Mouse (Mus musculus) spleen, postnatal 4 days (tissue): Measurements from ENCODE around the gene Cmc2.

Experiments
- DNase-seq, 2 experiments: peaks; one replicate each; pipeline ENCODE4 v3.0.0; 2022; ENCODE audit warnings: low spot score in 2 of 2

Gene Cmc2

DNA sequence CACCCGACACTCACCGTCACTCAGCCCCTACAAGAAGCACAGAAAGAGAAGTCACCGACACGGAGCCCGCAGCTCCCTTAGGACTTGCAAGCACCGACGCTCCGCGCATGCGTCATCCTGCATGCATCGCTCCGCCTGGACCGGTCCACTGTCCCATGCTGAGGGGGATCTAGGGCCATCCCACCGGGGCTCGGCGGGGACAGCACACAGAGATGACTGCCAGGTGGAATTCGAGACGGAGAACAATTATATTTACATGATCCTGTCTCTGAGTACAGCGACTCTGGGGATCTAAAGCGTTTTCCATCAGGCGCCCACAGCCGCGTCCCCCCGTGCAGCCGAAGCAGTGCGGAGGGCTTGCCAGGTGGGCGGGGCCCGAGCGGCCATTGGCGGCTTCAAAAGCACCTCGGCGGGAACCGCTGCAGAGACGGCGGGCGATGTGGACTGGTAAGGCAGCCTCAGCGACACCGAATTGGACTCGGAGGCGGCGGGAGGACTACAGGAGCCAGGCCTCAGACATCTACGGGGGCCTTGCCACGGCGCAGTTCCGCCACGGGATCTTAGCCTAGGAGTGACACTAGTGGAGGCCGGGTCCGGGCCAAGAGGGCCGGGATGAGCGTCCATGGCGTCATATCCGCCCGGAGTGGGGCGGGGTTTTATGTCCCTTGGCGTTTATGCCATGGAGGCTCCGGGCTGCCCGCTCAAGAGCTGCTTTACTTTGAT lies at the start of gene Cmc2, which contains the start of gene Cenpn:
TSS of gene Cmc2 (minus strand) at position 119 of the 723 bp plus-strand sequence.
TSS of gene Cenpn (plus strand) at position 394 of the 723 bp plus-strand sequence.
- DNase-seq: peak; percentile 92 to 97

- no peak for DNase-seq
Observed at GRCm38 (mm10) chr8:116969531-116969930, 48.3 kb upstream of the Cmc2 start.

GRCm38 (mm10) chr8:116954415-116954814 lies 33.2 kb upstream of the Cmc2 start:
- no peak for DNase-seq

DNA sequence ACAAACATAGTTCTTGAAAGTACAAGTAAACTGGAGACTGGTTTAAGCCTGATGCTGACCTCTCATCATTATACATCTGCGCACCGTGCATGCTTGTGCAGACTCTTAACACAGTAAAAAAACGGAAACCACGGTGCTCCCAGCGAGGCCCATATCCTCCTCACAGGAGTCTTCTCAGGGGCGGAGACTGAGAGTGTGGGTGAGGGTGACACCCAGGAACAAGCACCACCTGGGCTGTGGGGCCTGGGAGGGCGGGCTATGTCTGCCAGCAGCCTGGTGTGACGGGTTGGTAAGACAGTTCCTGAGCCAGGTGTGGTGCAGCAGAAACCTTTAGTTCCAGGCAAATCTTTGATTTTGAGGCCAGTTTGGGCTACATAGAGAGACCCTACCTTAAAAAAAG lies 31.2 kb upstream of the Cmc2 start:
- no peak for DNase-seq

- DNase-seq: no peak
Observed at GRCm38 (mm10) chr8:116951778-116952177, 30.5 kb upstream of the Cmc2 start.

DNA sequence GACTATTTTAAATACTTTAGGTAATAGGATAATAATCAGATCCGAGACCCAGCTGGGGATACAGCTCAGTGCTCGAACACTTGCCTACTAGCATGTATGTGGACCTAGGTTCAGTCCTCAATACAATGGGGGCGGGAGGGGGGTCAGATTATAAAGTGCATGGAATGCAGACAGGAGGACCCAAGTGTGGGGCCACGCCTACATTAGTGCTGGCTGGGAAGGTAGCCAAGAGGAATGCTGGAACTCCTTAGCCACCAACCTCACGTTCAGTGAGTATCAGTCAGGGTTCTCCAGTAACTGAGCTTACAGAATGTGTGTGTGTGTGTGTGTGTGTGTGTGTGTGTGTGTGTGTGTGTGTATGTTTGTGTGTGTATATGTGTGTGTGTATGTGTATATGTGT lies 30.1 kb upstream of the Cmc2 start:
- no peak for DNase-seq

DNA sequence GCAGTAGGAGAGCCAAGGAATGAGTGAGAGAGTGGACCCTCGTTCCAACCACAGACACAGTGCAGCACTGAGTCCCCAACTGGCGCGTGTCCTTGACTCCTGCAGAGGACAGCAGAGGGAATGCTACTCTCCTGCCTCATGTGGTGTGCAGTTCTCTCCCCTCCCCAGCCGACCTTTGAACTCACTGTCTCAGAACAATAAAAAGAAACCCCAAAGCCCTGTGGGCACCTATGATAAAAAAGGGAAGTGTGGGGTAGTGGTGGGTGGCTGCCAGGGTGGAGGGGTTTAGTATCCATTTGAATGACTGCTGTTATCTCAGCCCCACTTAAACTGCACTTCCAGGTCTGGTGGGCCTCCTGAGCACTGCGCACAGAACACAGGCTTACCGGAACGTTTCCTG lies 26.3 kb upstream of the Cmc2 start:
- DNase-seq: no peak

- DNase-seq: no peak
Observed at GRCm38 (mm10) chr8:116946851-116947250, 25.6 kb upstream of the Cmc2 start.

- DNase-seq: no peak
Observed at GRCm38 (mm10) chr8:116946268-116946838, 25.1 kb upstream of the Cmc2 start.

GRCm38 (mm10) chr8:116945169-116945910 lies 24.1 kb upstream of the Cmc2 start:
- no peak for DNase-seq

DNA sequence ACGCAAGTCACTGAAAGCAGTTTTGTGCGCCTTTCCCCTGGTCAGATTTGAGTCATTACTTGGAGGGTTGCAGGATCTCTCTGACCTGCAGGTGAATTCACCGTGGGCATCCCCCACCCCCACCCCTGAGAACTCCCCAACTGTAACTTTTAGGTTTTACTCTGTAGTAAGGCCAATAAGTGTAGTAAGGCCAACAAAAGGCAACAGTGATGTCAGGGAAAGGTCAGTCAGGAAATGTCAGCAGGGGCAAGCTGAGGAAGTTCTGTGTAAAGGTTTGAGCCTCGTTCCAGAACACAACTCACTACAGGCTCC lies 23.1 kb upstream of the Cmc2 start:
- DNase-seq: no peak

DNA sequence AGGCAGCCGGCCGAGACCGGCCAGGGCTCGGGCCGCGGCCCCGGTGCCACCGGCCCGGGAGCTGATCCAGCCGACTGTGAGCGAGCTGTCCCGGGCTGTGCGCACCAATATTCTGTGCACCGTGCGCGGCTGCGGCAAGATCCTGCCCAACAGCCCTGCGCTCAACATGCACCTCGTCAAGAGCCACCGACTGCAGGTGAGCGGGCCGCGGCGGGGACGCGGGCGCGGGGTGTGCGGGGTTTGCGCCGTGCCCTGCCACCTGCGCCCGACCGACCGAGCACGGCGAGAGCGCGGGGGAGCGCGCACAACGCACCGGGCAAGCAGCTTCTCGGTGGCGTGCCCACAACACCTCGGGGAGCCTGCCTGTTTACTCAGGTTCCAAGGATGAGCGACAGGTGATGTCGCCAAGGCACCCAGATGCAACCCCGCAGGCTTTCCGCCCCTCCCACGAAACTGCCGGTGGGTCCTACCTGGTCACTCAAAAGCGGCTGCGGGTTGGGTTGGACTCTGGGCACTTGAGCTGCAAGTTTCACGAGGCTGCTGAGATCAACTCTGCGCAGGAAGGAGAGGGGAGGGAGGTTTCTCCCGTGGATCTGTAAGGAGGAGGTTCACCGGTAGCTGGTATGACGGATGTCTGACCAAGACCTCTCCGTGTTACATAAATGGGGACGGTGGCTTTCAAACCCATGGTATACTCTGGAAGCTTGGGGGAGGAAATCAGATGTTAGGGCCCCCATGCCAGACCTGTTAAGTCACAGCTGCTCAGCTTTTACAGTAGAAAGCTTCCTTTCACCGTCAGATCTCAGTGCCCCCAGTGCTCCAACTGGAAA lies 22.5 kb upstream of the Cmc2 start:
- peak; percentile 35 to 75 for DNase-seq

DNA sequence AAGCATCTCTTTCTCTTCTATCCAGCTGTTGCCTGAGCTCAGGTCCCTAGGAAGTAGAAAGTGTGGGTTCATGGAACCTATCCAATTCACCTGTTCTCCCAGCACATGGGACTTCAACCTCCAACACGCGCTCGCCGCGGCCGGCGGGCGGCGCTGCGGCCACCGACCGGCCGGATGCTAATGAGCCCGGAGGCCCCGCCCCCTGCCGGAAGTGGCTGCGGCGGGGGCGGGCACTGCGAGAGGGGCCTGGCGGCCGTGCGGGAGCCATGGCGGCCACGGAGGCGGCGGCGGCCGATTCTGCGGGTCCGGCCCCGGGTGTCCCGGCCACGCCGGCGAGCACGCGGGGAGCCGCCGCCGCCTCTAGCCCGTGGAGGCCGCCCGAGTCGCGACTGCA lies 21.9 kb upstream of the Cmc2 start, which contains the start of gene Atmin:
TSS of gene Atmin (plus strand) at position 233 of the 394 bp plus-strand sequence.
- peak; percentile 88 to 96 for DNase-seq

DNA sequence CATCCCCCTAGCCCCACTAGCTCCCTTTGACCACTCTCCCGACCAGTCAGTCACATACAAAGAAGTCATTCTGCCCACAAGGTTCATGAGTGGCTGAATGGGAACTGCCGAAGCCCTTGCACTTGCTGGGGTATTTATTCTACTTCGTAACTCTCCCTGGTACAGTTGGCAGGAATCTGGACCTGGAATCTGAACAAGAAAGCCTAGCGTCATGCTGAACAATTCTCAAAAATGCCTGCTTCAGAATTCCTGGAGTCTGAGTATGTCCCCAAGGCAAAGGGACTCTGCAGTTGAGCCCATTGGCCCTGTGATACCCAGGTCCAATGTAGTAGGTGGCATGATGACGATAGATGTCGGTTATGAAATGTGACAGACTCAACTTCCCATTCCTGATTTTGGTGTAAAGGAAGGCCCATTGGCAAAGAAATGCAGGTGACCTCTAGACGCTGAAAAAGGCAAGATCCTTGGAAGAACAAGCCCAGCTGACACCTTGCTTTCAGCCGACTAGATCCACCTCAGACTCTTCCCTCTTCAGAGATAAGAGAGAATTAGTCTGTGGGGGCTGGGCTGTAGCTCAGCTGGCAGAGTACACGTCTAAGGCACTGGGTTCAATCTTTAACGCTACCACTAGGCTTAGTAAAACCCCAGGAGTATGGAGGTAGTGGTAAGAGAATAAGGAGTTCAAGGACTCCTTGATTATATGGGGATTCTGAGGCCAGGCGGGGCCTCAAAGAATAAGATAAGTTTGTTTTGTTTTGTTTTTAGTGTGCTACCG lies 21.2 kb upstream of the Cmc2 start:
- no peak for DNase-seq

DNA sequence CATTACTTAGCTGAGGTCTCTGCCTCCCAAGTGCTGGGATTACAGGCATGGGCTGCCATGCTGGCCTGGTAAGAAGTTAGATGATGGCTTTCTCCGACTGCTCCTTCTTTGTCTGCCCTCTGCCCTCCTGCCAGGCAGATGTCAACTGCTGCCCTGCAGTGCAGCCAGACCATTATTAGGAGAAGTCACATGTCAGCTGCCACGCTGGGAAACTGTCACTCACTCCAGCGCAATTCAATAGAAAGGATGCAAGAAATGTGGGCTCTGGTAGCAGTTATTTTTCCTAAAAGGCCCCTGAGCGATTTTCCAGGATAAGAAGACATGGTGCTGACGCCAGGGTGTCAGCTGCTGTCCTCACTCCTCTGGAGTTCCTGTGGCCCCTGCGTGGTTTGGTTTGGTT lies 14.3 kb upstream of the Cmc2 start:
- no peak for DNase-seq

DNA sequence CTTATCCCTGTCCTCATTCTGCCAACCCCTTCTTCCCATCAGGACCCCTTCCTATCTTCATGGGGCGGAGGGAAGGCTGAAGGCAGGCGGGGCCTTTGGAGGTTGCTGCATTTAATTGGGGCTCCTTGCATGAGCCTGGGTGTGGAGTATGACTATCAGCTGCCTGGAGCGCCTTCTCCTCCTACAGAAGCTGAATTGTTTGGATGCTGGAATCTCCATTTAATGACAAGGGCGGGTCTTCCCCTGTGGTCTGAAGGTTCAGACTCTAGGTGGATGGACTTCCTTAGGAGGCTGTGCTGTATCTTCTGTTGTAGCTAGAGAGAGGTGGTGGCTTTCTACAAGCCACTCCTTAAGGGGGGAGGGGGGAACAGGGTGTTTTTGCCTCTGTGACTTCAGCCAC lies 13.7 kb upstream of the Cmc2 start:
- no peak for DNase-seq

DNA sequence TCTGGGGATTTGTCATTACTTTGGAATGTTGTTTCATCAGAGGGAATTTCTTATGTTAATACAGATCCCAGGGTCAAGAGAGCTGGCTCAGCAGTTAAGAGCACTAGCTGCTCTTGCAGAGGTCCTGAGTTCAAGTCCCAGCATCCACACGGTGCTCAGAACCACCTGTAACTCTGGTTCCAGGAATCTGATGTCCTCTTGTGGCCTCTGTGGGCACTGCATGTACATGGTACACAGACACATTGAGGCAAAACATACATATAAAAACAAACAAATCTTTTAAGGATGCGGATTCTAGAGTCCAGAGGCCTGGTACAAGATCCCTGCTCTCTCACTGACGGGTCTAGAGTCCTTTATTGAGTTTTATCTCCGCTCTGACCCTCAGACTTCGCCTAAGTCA lies 7.3 kb upstream of the Cmc2 start:
- no peak for DNase-seq

GRCm38 (mm10) chr8:116927880-116928279 lies 6.6 kb upstream of the Cmc2 start:
- DNase-seq: peak; percentile 63 to 86

DNA sequence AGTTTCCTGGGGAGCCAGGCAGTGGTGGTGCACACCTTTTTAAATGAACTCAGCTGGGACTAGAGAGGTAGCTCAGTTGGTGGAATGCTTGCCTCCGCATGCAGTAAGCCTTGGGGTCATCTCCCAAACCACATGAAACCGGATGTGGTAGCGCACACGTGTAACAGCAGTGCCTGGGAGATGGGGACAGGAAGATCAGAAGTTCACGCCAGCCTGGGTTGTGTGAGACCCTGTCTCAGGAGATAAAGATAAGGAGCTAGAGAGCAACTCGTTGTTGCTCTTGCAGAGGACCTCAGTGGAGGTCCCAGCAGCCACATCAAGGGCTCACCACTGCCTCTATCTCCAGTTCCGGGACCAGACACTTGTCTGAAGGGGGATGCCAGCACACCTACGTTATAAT lies 2.3 kb upstream of the Cmc2 start:
- no peak for DNase-seq

DNA sequence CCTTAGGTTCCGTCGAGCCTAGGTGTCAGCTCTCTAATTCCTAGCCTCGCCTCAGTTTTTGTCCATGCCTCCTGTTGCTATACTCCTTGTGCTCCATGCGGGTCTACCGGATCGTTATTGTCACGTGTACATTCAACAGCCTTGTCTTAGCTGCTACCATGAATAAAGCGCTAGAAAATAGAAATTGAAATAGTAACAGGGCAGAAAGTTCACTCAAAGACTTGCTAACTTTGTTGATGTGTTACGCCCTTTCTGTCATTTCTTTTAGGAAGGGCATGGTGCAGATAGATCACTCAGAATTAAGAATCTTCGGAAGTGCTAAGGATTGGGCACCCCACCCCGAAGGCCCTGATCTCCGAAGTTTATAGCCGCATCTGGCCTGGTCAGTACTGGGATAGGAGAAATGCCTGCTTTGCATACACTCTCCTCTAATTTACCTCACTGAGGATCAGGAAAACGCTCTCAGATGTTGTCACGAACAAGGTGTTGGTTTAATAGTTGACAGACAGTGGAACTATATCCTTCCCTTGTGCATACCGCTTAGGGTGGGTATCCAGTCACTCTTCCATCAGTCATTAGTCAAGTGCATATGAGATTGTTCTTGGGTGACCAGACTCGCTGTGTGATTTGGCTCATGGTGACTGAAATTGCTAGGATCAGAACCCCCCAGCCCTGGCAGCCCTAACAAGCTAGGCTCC lies 954 bp upstream of the Cmc2 start:
- no peak for DNase-seq

- peak in 1 of 2 experiments; percentile 66 for DNase-seq
Observed at GRCm38 (mm10) chr8:116921005-116921336, 284 bp downstream of the Cmc2 start.
